Mouse (Mus musculus): Measurements from ENCODE around the gene Kcnab3. TPM values are rescaled to one million over a fixed set of nuclear protein-coding genes. Genes with fewer than 3 reads are reported as not detected.
"Not testable (repeated sequence)": the region's sequence is repeated elsewhere in the genome, so short reads cannot be mapped to it uniquely, and the experiment has no call there.

The Kcnab3 gene
- polyA plus RNA-seq (2015; fragmentation: Nextera tagmentation; extraction: Ambion mirVana), result 0.07 and 0.19 TPM in 2 replicates

- peak; percentile 66 for ATAC-seq (ENCODE audit: low read depth)
- Histone ChIP-seq H3K36me3 (no peaks in the 10 kb centered on the region), H3K4me2 (peak within 1 kb of the TSS; percentile 90), H3K27me3 (peaks cover 46% of the 10 kb centered on the region), H3K4me3 (replicated peaks) (peak within 1 kb of the TSS; percentile 69), H3K27ac (peak within 1 kb of the TSS; percentile 69), H3K9ac (peak within 1 kb of the TSS; percentile 82), H3K9me3 (replicated peaks) (no peaks in the 10 kb centered on the region), H3K4me1 (replicated peaks) (peaks cover 54% of the 10 kb centered on the region)
- DNase-seq, result peak; percentile 88
- 9% methylated on average over 26 of the region's 26 CpGs for WGBS (ENCODE audit: insufficient replicate concordance)
These were observed at the start of gene Kcnab3 for GRCm38 (mm10) chr11:69325628-69326407. Gene Kcnab3 (plus strand): TSS chr11:69326258.

- Histone ChIP-seq H3K27ac (no peak overlapping the region), H3K4me3 (replicated peaks) (no peak overlapping the region), H3K9ac (no peak overlapping the region), H3K9me3 (replicated peaks) (no peaks in the 10 kb centered on the region), H3K4me2 (no peak overlapping the region), H3K36me3 (no peaks in the 10 kb centered on the region), H3K4me1 (replicated peaks) (no peaks in the 10 kb centered on the region), H3K27me3 (peaks cover 4% of the 10 kb centered on the region)
- ATAC-seq (ENCODE audit: low read depth) (no peak), DNase-seq (no peak)
- WGBS (ENCODE audit: insufficient replicate concordance), result 47% methylated on average over 5 of the region's 5 CpGs
These were observed 48.8 kb upstream of the Kcnab3 start for GRCm38 (mm10) chr11:69277267-69277666.

- ATAC-seq (ENCODE audit: low read depth), result no peak
- H3K27ac ChIP-seq, result no peak overlapping the region
- no peaks in the 10 kb centered on the region for H3K27me3 ChIP-seq
- no peak for DNase-seq
- no peaks in the 10 kb centered on the region for H3K9me3 ChIP-seq (replicated peaks)
- 27% methylated on average over 5 of the region's 5 CpGs for WGBS (ENCODE audit: insufficient replicate concordance)
- H3K4me1 ChIP-seq (replicated peaks), result peaks cover 7% of the 10 kb centered on the region; the same call in 1 of the 2 replicates
- H3K4me2 ChIP-seq, result no peak overlapping the region
- no peaks in the 10 kb centered on the region for H3K36me3 ChIP-seq
- H3K4me3 ChIP-seq (replicated peaks), result no peak overlapping the region
- H3K9ac ChIP-seq, result no peak overlapping the region
These were observed 34.9 kb upstream of the Kcnab3 start for GRCm38 (mm10) chr11:69291111-69291510.

- DNase-seq (no peak), ATAC-seq (ENCODE audit: low read depth) (no peak)
- Histone ChIP-seq H3K36me3 (peaks cover 9% of the 10 kb centered on the region; the same call in 1 of the 2 replicates), H3K4me3 (replicated peaks) (no peak overlapping the region), H3K4me2 (no peak overlapping the region), H3K9ac (no peak overlapping the region), H3K9me3 (replicated peaks) (no peaks in the 10 kb centered on the region), H3K4me1 (replicated peaks) (peaks cover 7% of the 10 kb centered on the region; the same call in 1 of the 2 replicates), H3K27me3 (no peaks in the 10 kb centered on the region), H3K27ac (no peak overlapping the region)
- 64% methylated on average over 3 of the region's 3 CpGs for WGBS (ENCODE audit: insufficient replicate concordance)
These were observed 30.8 kb upstream of the Kcnab3 start for GRCm38 (mm10) chr11:69295286-69295685.

- no peak overlapping the region for H3K4me3 ChIP-seq (replicated peaks)
- H3K27me3 ChIP-seq, result no peaks in the 10 kb centered on the region
- no peaks in the 10 kb centered on the region for H3K9me3 ChIP-seq (replicated peaks)
- no peak overlapping the region for H3K27ac ChIP-seq
- DNase-seq, result no peak
- 0 out of 2 replicates have a peak, but pooled peaks cover 4% of the 10 kb centered on the region for H3K4me1 ChIP-seq (replicated peaks)
- WGBS (ENCODE audit: insufficient replicate concordance), result 78% methylated on average over 2 of the region's 2 CpGs
- ATAC-seq (ENCODE audit: low read depth), result no peak
- H3K4me2 ChIP-seq, result no peak overlapping the region
- peaks cover 27% of the 10 kb centered on the region for H3K36me3 ChIP-seq
- H3K9ac ChIP-seq, result no peak overlapping the region
These were observed 28.3 kb upstream of the Kcnab3 start for GRCm38 (mm10) chr11:69297799-69298198.

- 73% methylated on average over 7 of the region's 7 CpGs for WGBS (ENCODE audit: insufficient replicate concordance)
- DNase-seq (no peak), ATAC-seq (ENCODE audit: low read depth) (no peak)
- H3K27me3 ChIP-seq, result no peaks in the 10 kb centered on the region
- H3K9ac ChIP-seq, result no peak overlapping the region
- no peak overlapping the region for H3K27ac ChIP-seq
- H3K4me3 ChIP-seq (replicated peaks), result no peak overlapping the region
- no peaks in the 10 kb centered on the region for H3K9me3 ChIP-seq (replicated peaks)
- 0 out of 2 replicates have a peak, but pooled peaks cover 4% of the 10 kb centered on the region for H3K4me1 ChIP-seq (replicated peaks)
- H3K36me3 ChIP-seq, result peaks cover 31% of the 10 kb centered on the region
- no peak overlapping the region for H3K4me2 ChIP-seq
These were observed 27.8 kb upstream of the Kcnab3 start for GRCm38 (mm10) chr11:69298231-69298630.

- 77% methylated on average over 7 of the region's 7 CpGs for WGBS (ENCODE audit: insufficient replicate concordance)
- DNase-seq (no peak), ATAC-seq (ENCODE audit: low read depth) (no peak)
- H3K4me3 ChIP-seq (replicated peaks), result no peak overlapping the region
- peaks cover 12% of the 10 kb centered on the region for H3K4me1 ChIP-seq (replicated peaks)
- H3K9me3 ChIP-seq (replicated peaks), result no peaks in the 10 kb centered on the region
- H3K9ac ChIP-seq, result no peak overlapping the region
- no peaks in the 10 kb centered on the region for H3K27me3 ChIP-seq
- H3K27ac ChIP-seq, result no peak overlapping the region
- peaks cover 66% of the 10 kb centered on the region for H3K36me3 ChIP-seq
- H3K4me2 ChIP-seq, result no peak overlapping the region
These were observed 23.2 kb upstream of the Kcnab3 start for GRCm38 (mm10) chr11:69302817-69303216.

GRCm38 (mm10) chr11:69305291-69305690 lies 20.8 kb upstream of the Kcnab3 start:
- Histone ChIP-seq H3K36me3 (peaks cover 81% of the 10 kb centered on the region), H3K4me2 (no peak overlapping the region), H3K4me3 (replicated peaks) (no peak overlapping the region), H3K9ac (no peak overlapping the region), H3K27me3 (no peaks in the 10 kb centered on the region), H3K9me3 (replicated peaks) (no peaks in the 10 kb centered on the region), H3K4me1 (replicated peaks) (peaks cover 12% of the 10 kb centered on the region), H3K27ac (no peak overlapping the region)
- ATAC-seq (ENCODE audit: low read depth) (no peak), DNase-seq (no peak)
- 84% methylated on average over 9 of the region's 9 CpGs for WGBS (ENCODE audit: insufficient replicate concordance)

GRCm38 (mm10) chr11:69306039-69306438 lies 20.0 kb upstream of the Kcnab3 start:
- Histone ChIP-seq H3K9me3 (replicated peaks) (no peaks in the 10 kb centered on the region), H3K4me2 (no peak overlapping the region), H3K27ac (no peak overlapping the region), H3K36me3 (peaks cover 85% of the 10 kb centered on the region), H3K9ac (no peak overlapping the region), H3K27me3 (no peaks in the 10 kb centered on the region), H3K4me1 (replicated peaks) (peaks cover 12% of the 10 kb centered on the region), H3K4me3 (replicated peaks) (no peak overlapping the region)
- ATAC-seq (ENCODE audit: low read depth) (no peak), DNase-seq (no peak)
- WGBS (ENCODE audit: insufficient replicate concordance), result 65% methylated on average over 2 of the region's 2 CpGs

GRCm38 (mm10) chr11:69311266-69311665 lies 14.8 kb upstream of the Kcnab3 start:
- no peaks in the 10 kb centered on the region for H3K9me3 ChIP-seq (replicated peaks)
- WGBS (ENCODE audit: insufficient replicate concordance), result 88% methylated on average over 7 of the region's 7 CpGs
- no peak overlapping the region for H3K4me2 ChIP-seq
- H3K4me3 ChIP-seq (replicated peaks), result no peak overlapping the region
- no peak overlapping the region for H3K9ac ChIP-seq
- H3K27me3 ChIP-seq, result no peaks in the 10 kb centered on the region
- no peak for ATAC-seq (ENCODE audit: low read depth)
- no peak overlapping the region for H3K27ac ChIP-seq
- peaks cover 71% of the 10 kb centered on the region for H3K36me3 ChIP-seq
- DNase-seq, result no peak
- H3K4me1 ChIP-seq (replicated peaks), result peaks cover 8% of the 10 kb centered on the region

- H3K4me3 ChIP-seq (replicated peaks), result no peak overlapping the region
- H3K9ac ChIP-seq, result no peak overlapping the region
- no peaks in the 10 kb centered on the region for H3K9me3 ChIP-seq (replicated peaks)
- no peaks in the 10 kb centered on the region for H3K27me3 ChIP-seq
- no peak for ATAC-seq (ENCODE audit: low read depth)
- 85% methylated on average over 6 of the region's 6 CpGs for WGBS (ENCODE audit: insufficient replicate concordance)
- H3K36me3 ChIP-seq, result peaks cover 51% of the 10 kb centered on the region
- no peak for DNase-seq
- no peak overlapping the region for H3K27ac ChIP-seq
- no peak overlapping the region for H3K4me2 ChIP-seq
- peaks cover 10% of the 10 kb centered on the region; the same call in 1 of the 2 replicates for H3K4me1 ChIP-seq (replicated peaks)
These were observed 9.7 kb upstream of the Kcnab3 start for GRCm38 (mm10) chr11:69316361-69316760.

- H3K27me3 ChIP-seq; ATAC-seq (ENCODE audit: low read depth); H3K9me3 ChIP-seq (replicated peaks); DNase-seq; H3K4me3 ChIP-seq (replicated peaks); H3K9ac ChIP-seq; H3K27ac ChIP-seq; H3K4me2 ChIP-seq: not testable (repeated sequence)
- WGBS (ENCODE audit: insufficient replicate concordance), result 73% methylated on average over 3 of the region's 3 CpGs
- Histone ChIP-seq H3K36me3 (peaks cover 47% of the 10 kb centered on the region), H3K4me1 (replicated peaks) (peaks cover 26% of the 10 kb centered on the region)
These were observed 8.1 kb upstream of the Kcnab3 start for GRCm38 (mm10) chr11:69318000-69318399.

All from liver, embryonic 13.5 days (tissue).